Comparison of ENCODE assay signal across 9 mouse cellular contexts in genomic region chr11:4093459-4094377, GRCm38 (mm10). TPM values are rescaled to one million over a fixed set of nuclear protein-coding genes. Genes with fewer than 3 reads are reported as not detected.
DNase-seq lines count a peak whose midpoint lies in the region; ATAC-seq and TF ChIP-seq lines count a peak whose summit lies in the region.
"Had no signal": no experiment of that assay in that cellular context is flagged by ENCODE, and none has a peak within 500 bp of the region (broad histone marks: within the 10 kb centered on the region; RNA-seq: fewer than 3 reads in every experiment).

No protein-coding gene starts in this region.

- peak overlapping the region; percentile 67 for H3K9ac ChIP-seq in liver, adult 2 months (ENCODE audit: low read depth, low read length)
- H3K9ac ChIP-seq in hindbrain, embryonic 14.5 days = no peak overlapping the region
- H3K9ac ChIP-seq in neural tube, embryonic 14.5 days (replicated peaks; ENCODE audit: low read depth, low read length) = no peak overlapping the region

- ATAC-seq in erythroblast, adult 5-6 weeks (replicated peaks; ENCODE audit: low FRiP score, poor library complexity, severe bottlenecking) = no peak
- ATAC-seq in hindbrain, embryonic 14.5 days (ENCODE audit: low FRiP score) = no peak
- ATAC-seq in neural tube, embryonic 14.5 days (ENCODE audit: low read depth) = no peak

- H3K4me2 ChIP-seq in hindbrain, embryonic 14.5 days (replicated peaks) = 0 out of 2 replicates have a peak overlapping the region, but pooled peaks have one; percentile 68
- peak overlapping the region; percentile 77; the same call in 1 of the 2 replicates for H3K4me2 ChIP-seq in neural tube, embryonic 14.5 days (ENCODE audit: low read depth, low read length)

- no peaks in the 10 kb centered on the region for H3K27me3 ChIP-seq in erythroblast, embryonic 14.5 days (ENCODE audit: control insufficient read depth)
- no peaks in the 10 kb centered on the region for H3K27me3 ChIP-seq in liver, adult 2 months (ENCODE audit: control insufficient read depth, insufficient read depth, low read length)
- no peaks in the 10 kb centered on the region for H3K27me3 ChIP-seq in hindbrain, embryonic 14.5 days (ENCODE audit: control insufficient read depth, insufficient read depth, low read length)
- no peaks in the 10 kb centered on the region for H3K27me3 ChIP-seq in neural tube, embryonic 14.5 days (ENCODE audit: control insufficient read depth, insufficient read depth, low read length)

- H3K27ac ChIP-seq in liver, adult 2 months (replicated peaks; ENCODE audit: insufficient read depth, low read depth, low read length) = peak overlapping the region; percentile 66
- H3K27ac ChIP-seq in hindbrain, embryonic 14.5 days = no peak overlapping the region
- H3K27ac ChIP-seq in neural tube, embryonic 14.5 days (ENCODE audit: low read depth, low read length) = no peak overlapping the region

- H3K36me3 ChIP-seq in erythroblast, embryonic 14.5 days (ENCODE audit: control insufficient read depth) = peaks cover 45% of the 10 kb centered on the region
- H3K36me3 ChIP-seq in liver, adult 2 months (ENCODE audit: control insufficient read depth, insufficient read depth, low read length) = peaks cover 26% of the 10 kb centered on the region; the same call in 1 of the 2 replicates
- 0 out of 2 replicates have a peak, but pooled peaks cover 7% of the 10 kb centered on the region for H3K36me3 ChIP-seq in hindbrain, embryonic 14.5 days (replicated peaks; ENCODE audit: control insufficient read depth, insufficient read depth)
- no peaks in the 10 kb centered on the region for H3K36me3 ChIP-seq in neural tube, embryonic 14.5 days (ENCODE audit: control insufficient read depth, insufficient read depth, low read length)

- peak; percentile 86 for DNase-seq in liver, adult 2 months (ENCODE audit: extremely low read depth, low read depth, low spot score)
- DNase-seq in liver = no peak
- no peak for DNase-seq in hindbrain, embryonic 14.5 days (ENCODE audit: low spot score)
- DNase-seq in thymus, postnatal 4 days = no peak
- DNase-seq in lung, postnatal 36 days = no peak

- TF ChIP-seq POLR2A in liver, adult 2 months (IDR thresholded peaks at IDR 0.05; ENCODE audit: extremely low read depth, insufficient read depth, low read length) = no peak

- TF ChIP-seq CTCF in liver, adult 2 months (IDR thresholded peaks at IDR 0.05; ENCODE audit: low read depth, low read length) = no peak

- H3K4me1 ChIP-seq in erythroblast, embryonic 14.5 days (ENCODE audit: control insufficient read depth) = peaks cover 51% of the 10 kb centered on the region
- peaks cover 12% of the 10 kb centered on the region for H3K4me1 ChIP-seq in liver, adult 2 months (ENCODE audit: control insufficient read depth, insufficient read depth, low read length)
- peaks cover 19% of the 10 kb centered on the region for H3K4me1 ChIP-seq in hindbrain, embryonic 14.5 days (replicated peaks; ENCODE audit: control insufficient read depth, insufficient read depth, low read length)
- peaks cover 10% of the 10 kb centered on the region for H3K4me1 ChIP-seq in neural tube, embryonic 14.5 days (ENCODE audit: control insufficient read depth, insufficient read depth, low read length)

- WGBS in liver, adult 2 months = 44% methylated on average over 18 of the region's 18 CpGs
- 87% methylated on average over 18 of the region's 18 CpGs for WGBS in hindbrain, embryonic 14.5 days
- WGBS in neural tube, embryonic 14.5 days = 90% methylated on average over 18 of the region's 18 CpGs

- no peaks in the 10 kb centered on the region for H3K79me2 ChIP-seq in liver, adult 2 months (ENCODE audit: control insufficient read depth, insufficient read depth, low read length)

- H3K9me3 ChIP-seq in erythroblast, embryonic 14.5 days (ENCODE audit: control insufficient read depth, low read length) = peaks cover 16% of the 10 kb centered on the region
- no peaks in the 10 kb centered on the region for H3K9me3 ChIP-seq in hindbrain, embryonic 14.5 days (ENCODE audit: control insufficient read depth, low read length)
- H3K9me3 ChIP-seq in neural tube, embryonic 14.5 days (ENCODE audit: control insufficient read depth, low read length) = no peaks in the 10 kb centered on the region

- H3K4me3 ChIP-seq in erythroblast, embryonic 14.5 days (replicated peaks) = peak overlapping the region; percentile 70
- peak overlapping the region; percentile 41 for H3K4me3 ChIP-seq in liver, adult 2 months (ENCODE audit: insufficient read depth, low read depth, low read length)
- no peak overlapping the region for H3K4me3 ChIP-seq in hindbrain, embryonic 14.5 days (replicated peaks; ENCODE audit: low read length)
- no peak overlapping the region for H3K4me3 ChIP-seq in neural tube, embryonic 14.5 days (ENCODE audit: low read depth, low read length)

RNA-seq across cellular contexts. Expression of gene Mtfp1, which starts 1.5 kb away (rescaled TPM):
- 1.8 and 2.1 TPM in 2 replicates for polyA plus RNA-seq in erythroblast, embryonic 14.5 days (2012)
- 1.9 and 8.2 TPM in 2 replicates for total RNA-seq in erythroblast, adult 5-6 weeks (2015; ENCODE audit: low replicate concordance)
- 3.7 and 5.6 TPM in 2 replicates for total RNA-seq in erythroblast, adult 5-6 weeks (2017; ENCODE audit: low replicate concordance)
- 16.6 and 23.4 TPM in 2 replicates for total RNA-seq in liver, adult 2 months (2014; rRNA removed)
- polyA plus RNA-seq in liver, adult 2 months (2012; rRNA removed) = 39.2 and 41.5 TPM in 2 replicates
- 9.3 and 10.6 TPM in 2 replicates for polyA plus RNA-seq in hindbrain, embryonic 14.5 days (2014; fragmentation: Nextera tagmentation; extraction: Ambion mirVana)
- 8.4 and 12.3 TPM in 2 replicates for polyA plus RNA-seq in neural tube, embryonic 14.5 days (2014; fragmentation: Nextera tagmentation; extraction: Ambion mirVana)

RNA-seq across cellular contexts. Expression of gene Sec14l3, which starts 29.1 kb away (rescaled TPM):
- polyA plus RNA-seq in erythroblast, embryonic 14.5 days (2012) = not detected in 2 replicates
- not detected in 2 replicates for total RNA-seq in erythroblast, adult 5-6 weeks (2015; ENCODE audit: low replicate concordance)
- not detected in 2 replicates for total RNA-seq in erythroblast, adult 5-6 weeks (2017; ENCODE audit: low replicate concordance)
- not detected in 2 replicates for total RNA-seq in liver, adult 2 months (2014; rRNA removed)
- polyA plus RNA-seq in liver, adult 2 months (2012; rRNA removed) = not detected in 2 replicates
- 0.54 and 0.63 TPM in 2 replicates for polyA plus RNA-seq in hindbrain, embryonic 14.5 days (2014; fragmentation: Nextera tagmentation; extraction: Ambion mirVana)
- polyA plus RNA-seq in neural tube, embryonic 14.5 days (2014; fragmentation: Nextera tagmentation; extraction: Ambion mirVana) = 0.10 and 0.37 TPM in 2 replicates
- polyA plus RNA-seq: C2C12 had no signal

RNA-seq across cellular contexts. Expression of gene Sec14l2, which starts 29.5 kb away (rescaled TPM):
- polyA plus RNA-seq in erythroblast, embryonic 14.5 days (2012) = 0.45 and 0.67 TPM in 2 replicates
- total RNA-seq in erythroblast, adult 5-6 weeks (2015; ENCODE audit: low replicate concordance) = 1.5 and 7.7 TPM in 2 replicates
- 2.5 and 9.9 TPM in 2 replicates for total RNA-seq in erythroblast, adult 5-6 weeks (2017; ENCODE audit: low replicate concordance)
- total RNA-seq in liver, adult 2 months (2014; rRNA removed) = 302 and 310 TPM in 2 replicates
- polyA plus RNA-seq in liver, adult 2 months (2012; rRNA removed) = 349 and 371 TPM in 2 replicates
- 3.6 and 4.1 TPM in 2 replicates for polyA plus RNA-seq in hindbrain, embryonic 14.5 days (2014; fragmentation: Nextera tagmentation; extraction: Ambion mirVana)
- polyA plus RNA-seq in neural tube, embryonic 14.5 days (2014; fragmentation: Nextera tagmentation; extraction: Ambion mirVana) = 3.9 and 5.0 TPM in 2 replicates

RNA-seq across cellular contexts. Expression of gene Rnf215, which starts 41.3 kb away (rescaled TPM):
- polyA plus RNA-seq in erythroblast, embryonic 14.5 days (2012) = 0.70 and 0.83 TPM in 2 replicates
- total RNA-seq in erythroblast, adult 5-6 weeks (2015; ENCODE audit: low replicate concordance) = 1.5 and 2.5 TPM in 2 replicates
- 4.7 and 8.6 TPM in 2 replicates for total RNA-seq in erythroblast, adult 5-6 weeks (2017; ENCODE audit: low replicate concordance)
- 10.3 and 10.8 TPM in 2 replicates for total RNA-seq in liver, adult 2 months (2014; rRNA removed)
- 11.3 and 13.1 TPM in 2 replicates for polyA plus RNA-seq in liver, adult 2 months (2012; rRNA removed)
- polyA plus RNA-seq in hindbrain, embryonic 14.5 days (2014; fragmentation: Nextera tagmentation; extraction: Ambion mirVana) = 46.4 and 48.2 TPM in 2 replicates
- polyA plus RNA-seq in neural tube, embryonic 14.5 days (2014; fragmentation: Nextera tagmentation; extraction: Ambion mirVana) = 51.0 and 53.3 TPM in 2 replicates

Comparison
In these comparisons a context has a peak if more than half of its experiments do, and no peak if none do; other contexts are left out.
1. H3K4me3 ChIP-seq: peak in erythroblast, embryonic 14.5 days (single experiment) and liver, adult 2 months (single experiment); none in hindbrain, embryonic 14.5 days (single experiment) and neural tube, embryonic 14.5 days (single experiment).
2. RNA of gene Sec14l2, which starts 29.5 kb away (polyA plus RNA-seq): 349 to 371 TPM in liver, adult 2 months; 3.9 to 5.0 TPM in neural tube, embryonic 14.5 days, 3.6 to 4.1 TPM in hindbrain, embryonic 14.5 days and 0.45 to 0.67 TPM in erythroblast, embryonic 14.5 days; every median in the first group is over 10 times any median in the second.